Mouse (Mus musculus): ENCODE measurements around the gene Cdyl2.

Gene Cdyl2

GRCm38 (mm10) chr8:116621158-116621961, 111.4 kb downstream of the Cdyl2 start:
- DNase-seq (ENCODE audit: low spot score): no peak

- no peak for DNase-seq (ENCODE audit: low spot score)
Observed at GRCm38 (mm10) chr8:116619686-116620320, 113.0 kb downstream of the Cdyl2 start.

GRCm38 (mm10) chr8:116619221-116619620, 113.6 kb downstream of the Cdyl2 start:
- DNase-seq (ENCODE audit: low spot score): no peak

GRCm38 (mm10) chr8:116618797-116619196, 114.0 kb downstream of the Cdyl2 start:
- DNase-seq (ENCODE audit: low spot score): no peak

GRCm38 (mm10) chr8:116617891-116618290, 114.9 kb downstream of the Cdyl2 start:
- DNase-seq (ENCODE audit: low spot score): no peak

GRCm38 (mm10) chr8:116616369-116616768, 116.4 kb downstream of the Cdyl2 start:
- DNase-seq (ENCODE audit: low spot score): no peak

GRCm38 (mm10) chr8:116614901-116615300, 117.9 kb downstream of the Cdyl2 start:
- DNase-seq (ENCODE audit: low spot score): no peak

- no peak for DNase-seq (ENCODE audit: low spot score)
Observed at GRCm38 (mm10) chr8:116606171-116606570, 126.6 kb downstream of the Cdyl2 start.

- DNase-seq (ENCODE audit: low spot score): no peak
Observed at GRCm38 (mm10) chr8:116602806-116603205, 130.0 kb downstream of the Cdyl2 start.

- DNase-seq (ENCODE audit: low spot score): no peak
Observed at GRCm38 (mm10) chr8:116599728-116600127, 133.1 kb downstream of the Cdyl2 start.

GRCm38 (mm10) chr8:116591226-116591625, 141.6 kb downstream of the Cdyl2 start:
- no peak for DNase-seq (ENCODE audit: low spot score)

- no peak for DNase-seq (ENCODE audit: low spot score)
Observed at GRCm38 (mm10) chr8:116590546-116590945, 142.2 kb downstream of the Cdyl2 start.

- DNase-seq (ENCODE audit: low spot score): no peak
Observed at GRCm38 (mm10) chr8:116590106-116590505, 142.7 kb downstream of the Cdyl2 start.

GRCm38 (mm10) chr8:116587616-116588468, 144.9 kb downstream of the Cdyl2 start:
- peak; percentile 9 for DNase-seq (ENCODE audit: low spot score)

- DNase-seq (ENCODE audit: low spot score): no peak
Observed at GRCm38 (mm10) chr8:116581318-116582019, 151.3 kb downstream of the Cdyl2 start.

- DNase-seq (ENCODE audit: low spot score): no peak
Observed at GRCm38 (mm10) chr8:116576732-116577131, 156.1 kb downstream of the Cdyl2 start.

GRCm38 (mm10) chr8:116573085-116573484, 159.7 kb downstream of the Cdyl2 start:
- DNase-seq (ENCODE audit: low spot score): no peak

GRCm38 (mm10) chr8:116552778-116553177, 180.0 kb downstream of the Cdyl2 start:
- DNase-seq (ENCODE audit: low spot score): no peak

- DNase-seq (ENCODE audit: low spot score): no peak
Observed at GRCm38 (mm10) chr8:116552255-116552654, 180.5 kb downstream of the Cdyl2 start.

- no peak for DNase-seq (ENCODE audit: low spot score)
Observed at GRCm38 (mm10) chr8:116543366-116543765, 189.4 kb downstream of the Cdyl2 start.

- no peak for DNase-seq (ENCODE audit: low spot score)
Observed at GRCm38 (mm10) chr8:116542842-116543241, 189.9 kb downstream of the Cdyl2 start.

GRCm38 (mm10) chr8:116540136-116540535, 192.7 kb downstream of the Cdyl2 start:
- DNase-seq (ENCODE audit: low spot score): no peak

Measured in embryo, embryonic 10 days (tissue).